Mouse (Mus musculus): ENCODE results near the gene Aplp2. TPM values are rescaled to one million over a fixed set of nuclear protein-coding genes. Genes with fewer than 3 reads are reported as not detected.

The Aplp2 gene
- polyA plus RNA-seq, 1 experiment from 2014 or later: 292 TPM

DNA sequence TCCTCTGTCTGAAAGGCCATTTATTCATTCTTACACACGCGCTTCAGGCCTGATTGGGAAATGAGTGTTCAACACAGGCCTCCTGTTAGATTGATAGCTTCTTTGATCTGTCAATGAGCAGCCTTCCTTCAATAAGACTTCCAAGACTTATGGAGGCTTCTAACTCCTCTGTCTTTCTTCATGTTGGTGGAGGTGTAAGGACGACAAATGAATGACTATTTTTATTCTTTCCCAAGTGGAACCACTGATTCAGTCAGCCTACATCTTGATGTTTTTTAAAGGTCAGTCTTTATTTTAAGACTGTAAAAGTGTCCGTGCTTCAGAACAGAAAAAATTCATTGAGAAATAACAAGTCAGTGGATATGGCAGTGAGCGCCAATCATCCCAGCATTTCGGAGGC is 33.4 kb upstream of the Aplp2 start:
- H3K4me2 ChIP-seq: no peak overlapping the region
- no peaks in the 10 kb centered on the region for H3K36me3 ChIP-seq
- H3K4me3 ChIP-seq: no peak overlapping the region
- H3K9me3 ChIP-seq: no peaks in the 10 kb centered on the region
- H3K27me3 ChIP-seq (replicated peaks): no peaks in the 10 kb centered on the region
- 90% methylated on average over 6 of the region's 6 CpGs for WGBS
- no peak for ATAC-seq (ENCODE audit: extremely low read depth, insufficient number of reproducible peaks, low FRiP score, low TSS enrichment)
- no peak overlapping the region for H3K9ac ChIP-seq
- peaks cover 10% of the 10 kb centered on the region for H3K4me1 ChIP-seq
- H3K27ac ChIP-seq (replicated peaks): no peak overlapping the region

DNA sequence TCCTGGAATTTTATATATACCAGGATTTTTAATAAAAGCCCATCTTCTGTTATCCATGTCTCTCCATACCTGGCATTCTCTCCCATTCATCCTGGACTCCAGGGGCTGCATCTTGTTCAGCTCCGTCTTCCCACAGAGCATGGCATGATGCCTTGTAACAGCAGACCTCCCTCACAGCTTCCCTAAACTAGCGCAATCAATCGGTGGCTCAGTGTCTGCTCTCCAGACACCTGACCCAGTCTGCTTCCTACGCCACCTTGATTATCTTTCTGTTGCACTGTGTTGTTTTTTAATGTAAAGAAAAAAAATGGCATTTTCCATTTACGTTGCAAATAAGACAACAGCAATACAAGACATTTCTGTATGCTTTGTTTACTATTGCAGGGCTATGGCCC is 32.3 kb upstream of the Aplp2 start:
- Histone ChIP-seq H3K27ac (replicated peaks) (no peak overlapping the region), H3K4me3 (no peak overlapping the region), H3K27me3 (replicated peaks) (no peaks in the 10 kb centered on the region), H3K4me2 (no peak overlapping the region), H3K36me3 (no peaks in the 10 kb centered on the region), H3K9me3 (no peaks in the 10 kb centered on the region), H3K9ac (no peak overlapping the region), H3K4me1 (peaks cover 10% of the 10 kb centered on the region)
- 76% methylated on average over 5 of the region's 5 CpGs for WGBS
- no peak for ATAC-seq (ENCODE audit: extremely low read depth, insufficient number of reproducible peaks, low FRiP score, low TSS enrichment)

DNA sequence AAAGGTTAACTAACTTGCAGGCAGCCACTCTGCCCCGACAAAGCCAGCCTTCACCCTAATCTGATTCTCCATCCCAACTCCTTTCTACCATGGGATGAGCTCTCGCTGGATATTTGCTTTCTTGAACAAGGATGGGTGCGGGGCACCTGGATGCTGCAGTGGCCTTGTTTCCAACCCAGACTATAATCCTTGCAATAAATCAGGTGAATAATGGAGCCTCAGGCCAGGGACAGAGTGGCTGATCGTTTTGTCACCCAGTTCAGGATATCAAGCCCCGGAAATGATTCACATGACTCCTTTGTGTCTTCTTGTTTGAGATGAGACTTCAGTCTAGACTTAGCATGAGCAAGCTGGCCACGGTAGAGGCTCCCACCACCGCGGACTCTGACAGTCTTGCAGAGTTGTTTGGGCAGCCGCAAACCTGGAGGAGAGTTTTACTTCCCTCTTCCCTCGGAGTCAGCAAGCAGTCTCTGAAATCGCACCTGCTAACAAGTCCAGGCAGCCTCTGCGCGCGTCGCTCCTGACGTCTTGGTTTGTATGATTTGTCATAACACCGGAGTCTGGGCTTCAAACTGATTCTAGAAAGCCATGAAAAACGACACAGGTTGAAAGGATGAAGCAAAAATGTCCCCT is 31.8 kb upstream of the Aplp2 start:
- no peaks in the 10 kb centered on the region for H3K36me3 ChIP-seq
- 70% methylated on average over 18 of the region's 18 CpGs for WGBS
- H3K27ac ChIP-seq (replicated peaks): no peak overlapping the region
- H3K4me3 ChIP-seq: no peak overlapping the region
- no peak overlapping the region for H3K9ac ChIP-seq
- H3K4me2 ChIP-seq: no peak overlapping the region
- H3K27me3 ChIP-seq (replicated peaks): no peaks in the 10 kb centered on the region
- H3K4me1 ChIP-seq: peaks cover 10% of the 10 kb centered on the region
- no peaks in the 10 kb centered on the region for H3K9me3 ChIP-seq
- no peak for ATAC-seq (ENCODE audit: extremely low read depth, insufficient number of reproducible peaks, low FRiP score, low TSS enrichment)

DNA sequence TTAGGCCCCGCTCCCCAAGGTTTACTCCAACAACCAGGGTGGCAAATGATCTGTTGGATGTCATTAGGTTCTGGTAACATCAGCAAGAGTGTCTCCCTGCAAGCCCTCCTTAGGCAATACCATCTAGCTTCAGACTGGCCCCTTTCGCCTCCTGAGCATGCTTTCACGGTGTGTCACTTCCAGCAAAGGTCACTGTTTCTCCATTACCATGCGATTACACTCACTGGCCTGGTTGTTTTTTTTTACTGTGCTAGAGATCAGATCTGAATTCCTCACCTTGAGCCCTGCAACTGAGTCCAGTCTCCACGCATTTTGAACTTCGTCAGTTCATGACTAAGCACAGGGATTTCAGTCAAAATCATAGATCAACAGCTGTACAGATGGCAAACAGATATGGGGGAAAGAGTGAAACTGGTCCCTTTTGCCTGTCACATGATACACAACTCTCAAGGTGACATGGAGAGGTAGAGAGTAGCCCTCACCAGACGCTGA is 29.6 kb upstream of the Aplp2 start:
- Histone ChIP-seq H3K9me3 (no peaks in the 10 kb centered on the region), H3K27ac (replicated peaks) (no peak overlapping the region), H3K36me3 (no peaks in the 10 kb centered on the region)

DNA sequence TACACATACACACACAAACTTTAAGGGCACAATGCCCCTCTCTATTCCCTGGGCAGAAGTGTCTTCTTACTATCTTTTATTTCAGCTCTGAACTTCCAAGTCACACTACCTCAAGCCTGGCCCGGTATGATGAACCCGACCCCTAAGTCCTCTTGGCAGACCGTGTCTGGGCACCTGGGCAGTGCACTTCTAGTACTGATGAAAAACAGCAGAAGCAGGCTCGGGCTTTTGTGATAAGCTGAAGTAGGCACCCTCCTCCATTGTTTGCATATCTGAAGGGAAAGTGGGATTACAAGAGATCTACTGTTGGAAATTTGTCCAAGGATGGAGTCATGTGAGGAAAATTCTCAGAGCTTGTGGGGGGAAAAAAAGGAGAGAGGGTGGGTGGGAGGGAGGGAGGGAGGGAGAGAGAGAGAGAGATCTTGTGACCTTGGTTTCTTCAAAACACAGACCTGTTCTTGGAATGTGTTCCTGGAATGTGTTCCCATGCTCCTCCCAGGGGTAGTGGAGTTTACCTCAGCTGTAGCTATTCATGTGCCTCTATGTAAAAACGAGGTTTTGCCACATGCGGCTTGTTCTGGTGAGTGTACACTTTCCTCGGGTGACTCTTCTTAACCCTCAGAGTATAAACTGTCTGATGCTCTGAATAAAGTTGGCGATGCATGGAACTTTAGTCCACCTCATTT is 29.1 kb upstream of the Aplp2 start:
- no peak overlapping the region for H3K4me3 ChIP-seq
- no peak overlapping the region for H3K9ac ChIP-seq
- ATAC-seq (ENCODE audit: extremely low read depth, insufficient number of reproducible peaks, low FRiP score, low TSS enrichment): no peak
- WGBS: 58% methylated on average over 8 of the region's 8 CpGs
- H3K36me3 ChIP-seq: no peaks in the 10 kb centered on the region
- no peak overlapping the region for H3K4me2 ChIP-seq
- no peak overlapping the region for H3K27ac ChIP-seq (replicated peaks)
- H3K9me3 ChIP-seq: no peaks in the 10 kb centered on the region
- H3K4me1 ChIP-seq: peaks cover 10% of the 10 kb centered on the region
- H3K27me3 ChIP-seq (replicated peaks): no peaks in the 10 kb centered on the region

More for the DNA sequence above, 29.6 kb upstream of the Aplp2 start:
- WGBS: 68% methylated on average over 7 of the region's 7 CpGs
- H3K4me1 ChIP-seq: peaks cover 10% of the 10 kb centered on the region
- ATAC-seq (ENCODE audit: extremely low read depth, insufficient number of reproducible peaks, low FRiP score, low TSS enrichment): no peak
- H3K9ac ChIP-seq: no peak overlapping the region
- H3K4me2 ChIP-seq: no peak overlapping the region
- H3K27me3 ChIP-seq (replicated peaks): no peaks in the 10 kb centered on the region
- no peak overlapping the region for H3K4me3 ChIP-seq

DNA sequence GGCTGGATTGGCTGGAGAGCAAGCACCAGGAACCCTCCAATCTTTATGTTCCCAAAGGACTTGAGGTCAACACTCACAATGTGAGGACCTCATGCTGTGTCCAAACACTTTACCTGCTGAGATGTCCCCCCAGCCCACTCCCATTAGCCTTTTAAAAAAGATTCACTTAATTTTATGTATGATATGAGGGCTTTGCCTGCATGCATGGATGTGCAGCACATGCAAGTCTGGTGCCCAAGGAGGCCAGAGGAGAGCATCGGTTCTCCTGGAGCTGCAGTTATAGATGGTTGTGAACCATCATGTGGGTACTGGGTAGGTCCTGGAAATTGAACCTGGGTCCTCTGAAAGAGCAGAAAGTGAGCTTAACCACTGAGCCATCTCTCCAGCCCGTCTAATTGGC is 27.9 kb upstream of the Aplp2 start:
- Histone ChIP-seq H3K27me3 (replicated peaks) (no peaks in the 10 kb centered on the region), H3K27ac (replicated peaks) (no peak overlapping the region), H3K9me3 (no peaks in the 10 kb centered on the region), H3K4me2 (no peak overlapping the region), H3K36me3 (no peaks in the 10 kb centered on the region), H3K4me3 (no peak overlapping the region), H3K4me1 (peaks cover 18% of the 10 kb centered on the region), H3K9ac (no peak overlapping the region)
- WGBS: 84% methylated on average over 2 of the region's 2 CpGs
- no peak for ATAC-seq (ENCODE audit: extremely low read depth, insufficient number of reproducible peaks, low FRiP score, low TSS enrichment)

DNA sequence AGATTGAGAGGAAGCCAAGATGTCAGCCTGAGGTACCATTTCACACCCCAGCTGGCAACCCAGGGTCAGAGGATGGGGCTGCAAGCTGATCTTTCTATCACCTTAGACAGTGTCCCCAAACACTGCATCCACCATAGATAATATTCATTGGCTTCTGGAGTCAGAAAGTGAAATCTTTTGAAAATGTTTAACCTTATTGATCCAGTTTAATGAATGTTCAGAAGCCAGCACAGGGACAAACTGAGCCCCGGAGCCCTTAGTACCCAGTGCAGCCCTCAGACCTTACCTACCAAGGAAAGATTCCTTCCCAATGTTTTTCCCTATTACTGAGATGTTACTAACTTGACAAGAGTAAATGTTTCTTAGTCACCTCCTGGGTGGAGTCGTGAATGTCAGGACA is 26.9 kb upstream of the Aplp2 start:
- no peak for ATAC-seq (ENCODE audit: extremely low read depth, insufficient number of reproducible peaks, low FRiP score, low TSS enrichment)
- H3K36me3 ChIP-seq: no peaks in the 10 kb centered on the region
- H3K4me1 ChIP-seq: peaks cover 18% of the 10 kb centered on the region
- no peak overlapping the region for H3K4me3 ChIP-seq
- H3K27me3 ChIP-seq (replicated peaks): no peaks in the 10 kb centered on the region
- no peaks in the 10 kb centered on the region for H3K9me3 ChIP-seq
- 73% methylated on average over 2 of the region's 2 CpGs for WGBS
- no peak overlapping the region for H3K27ac ChIP-seq (replicated peaks)
- no peak overlapping the region for H3K4me2 ChIP-seq
- no peak overlapping the region for H3K9ac ChIP-seq

DNA sequence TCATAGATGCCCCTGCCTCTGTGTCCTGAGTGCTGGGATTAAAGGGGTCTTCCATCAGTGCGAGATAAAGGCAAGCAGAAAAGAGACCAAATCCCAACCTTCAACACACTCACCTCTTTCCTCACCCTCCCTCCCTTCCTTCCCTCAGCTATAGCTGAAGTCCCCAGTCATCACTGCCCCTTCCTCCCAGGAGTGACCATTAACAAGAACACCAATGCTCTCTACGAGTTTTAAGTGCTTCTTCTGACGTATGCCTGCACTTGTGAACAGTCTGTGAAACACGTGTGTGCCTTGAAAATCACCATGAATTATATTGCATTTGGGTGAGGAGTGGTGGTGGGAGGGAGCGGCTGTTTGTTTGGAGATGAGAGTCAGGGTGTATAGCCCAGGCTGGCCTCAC is 24.5 kb upstream of the Aplp2 start:
- H3K27ac ChIP-seq (replicated peaks): no peak overlapping the region
- H3K9me3 ChIP-seq: no peaks in the 10 kb centered on the region
- no peak for ATAC-seq (ENCODE audit: extremely low read depth, insufficient number of reproducible peaks, low FRiP score, low TSS enrichment)
- no peaks in the 10 kb centered on the region for H3K36me3 ChIP-seq
- H3K4me1 ChIP-seq: peaks cover 14% of the 10 kb centered on the region
- no peak overlapping the region for H3K4me2 ChIP-seq
- no peak overlapping the region for H3K4me3 ChIP-seq
- H3K9ac ChIP-seq: no peak overlapping the region
- 64% methylated on average over 5 of the region's 5 CpGs for WGBS
- no peaks in the 10 kb centered on the region for H3K27me3 ChIP-seq (replicated peaks)

DNA sequence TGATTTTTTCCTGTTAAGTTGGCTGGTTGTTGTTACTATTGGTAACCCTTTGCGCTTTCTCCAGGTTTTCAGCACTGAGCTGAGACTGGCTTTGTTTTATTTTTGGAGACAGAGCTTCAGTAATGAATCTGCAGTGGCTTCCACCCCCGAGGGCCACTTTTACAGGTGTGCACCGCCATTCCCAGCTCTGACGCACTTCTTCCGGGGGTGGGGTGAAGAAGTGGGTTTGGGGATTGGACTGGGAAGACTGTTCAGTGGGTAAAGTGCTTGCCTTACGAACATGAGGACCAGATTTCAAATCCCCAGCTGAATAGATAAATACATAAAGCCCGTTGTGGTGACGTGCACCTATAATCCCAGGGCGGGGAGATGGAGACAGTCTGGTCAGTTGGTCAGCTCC is 23.9 kb upstream of the Aplp2 start:
- H3K4me2 ChIP-seq: no peak overlapping the region
- no peak overlapping the region for H3K4me3 ChIP-seq
- peaks cover 9% of the 10 kb centered on the region for H3K4me1 ChIP-seq
- no peaks in the 10 kb centered on the region for H3K9me3 ChIP-seq
- H3K27ac ChIP-seq (replicated peaks): no peak overlapping the region
- WGBS: 81% methylated on average over 9 of the region's 9 CpGs
- no peak for ATAC-seq (ENCODE audit: extremely low read depth, insufficient number of reproducible peaks, low FRiP score, low TSS enrichment)
- no peak overlapping the region for H3K9ac ChIP-seq
- H3K27me3 ChIP-seq (replicated peaks): no peaks in the 10 kb centered on the region
- no peaks in the 10 kb centered on the region for H3K36me3 ChIP-seq

DNA sequence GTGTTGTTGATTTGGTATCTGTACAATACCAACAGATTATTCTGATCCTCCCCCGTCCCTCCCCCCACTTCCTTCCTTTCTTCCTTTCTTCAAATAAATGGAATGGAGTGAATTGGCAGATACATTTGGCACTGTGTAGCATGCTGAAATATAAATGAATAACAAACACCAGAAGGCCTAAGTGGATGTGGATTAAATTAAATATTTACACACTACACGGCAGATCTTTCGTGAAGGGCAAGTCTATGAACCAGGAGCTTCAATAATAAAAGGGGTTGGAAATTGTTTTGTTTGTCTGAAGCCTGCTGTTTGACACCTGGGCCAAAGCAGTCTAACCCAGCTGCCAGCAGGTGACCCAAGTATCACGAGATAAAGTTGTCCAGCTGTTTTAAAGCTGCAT is 23.4 kb upstream of the Aplp2 start:
- no peaks in the 10 kb centered on the region for H3K36me3 ChIP-seq
- H3K4me2 ChIP-seq: no peak overlapping the region
- no peak for ATAC-seq (ENCODE audit: extremely low read depth, insufficient number of reproducible peaks, low FRiP score, low TSS enrichment)
- H3K9ac ChIP-seq: no peak overlapping the region
- WGBS: 52% methylated on average over 4 of the region's 4 CpGs
- H3K27me3 ChIP-seq (replicated peaks): no peaks in the 10 kb centered on the region
- no peak overlapping the region for H3K27ac ChIP-seq (replicated peaks)
- H3K4me3 ChIP-seq: no peak overlapping the region
- H3K9me3 ChIP-seq: no peaks in the 10 kb centered on the region
- H3K4me1 ChIP-seq: peaks cover 7% of the 10 kb centered on the region

DNA sequence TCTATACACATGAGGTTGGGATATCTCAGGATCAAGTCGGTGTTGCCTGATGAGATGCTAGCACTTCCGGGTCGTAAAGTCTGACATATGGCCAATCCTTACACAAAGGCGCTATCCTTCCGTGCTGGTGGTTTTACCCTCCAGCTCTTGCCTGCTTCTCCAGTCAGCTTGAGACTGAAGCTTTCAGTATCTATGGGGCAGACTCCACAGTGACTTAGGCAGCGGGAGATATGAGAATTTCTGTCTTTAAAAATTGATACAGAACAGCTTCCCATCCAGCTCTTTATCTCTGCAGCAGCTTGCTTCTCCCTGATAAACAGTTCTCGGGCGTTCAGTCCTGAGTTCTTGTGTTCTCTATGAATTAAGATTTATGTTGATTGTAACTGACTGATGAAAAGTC is 14.9 kb upstream of the Aplp2 start:
- no peak overlapping the region for H3K4me2 ChIP-seq
- no peak for ATAC-seq (ENCODE audit: extremely low read depth, insufficient number of reproducible peaks, low FRiP score, low TSS enrichment)
- no peaks in the 10 kb centered on the region for H3K36me3 ChIP-seq
- H3K9ac ChIP-seq: no peak overlapping the region
- 49% methylated on average over 8 of the region's 8 CpGs for WGBS
- no peak overlapping the region for H3K4me3 ChIP-seq
- H3K27ac ChIP-seq (replicated peaks): no peak overlapping the region; the same call in 1 of the 2 replicates
- no peaks in the 10 kb centered on the region for H3K27me3 ChIP-seq (replicated peaks)
- H3K4me1 ChIP-seq: peaks cover 22% of the 10 kb centered on the region
- no peaks in the 10 kb centered on the region for H3K9me3 ChIP-seq

DNA sequence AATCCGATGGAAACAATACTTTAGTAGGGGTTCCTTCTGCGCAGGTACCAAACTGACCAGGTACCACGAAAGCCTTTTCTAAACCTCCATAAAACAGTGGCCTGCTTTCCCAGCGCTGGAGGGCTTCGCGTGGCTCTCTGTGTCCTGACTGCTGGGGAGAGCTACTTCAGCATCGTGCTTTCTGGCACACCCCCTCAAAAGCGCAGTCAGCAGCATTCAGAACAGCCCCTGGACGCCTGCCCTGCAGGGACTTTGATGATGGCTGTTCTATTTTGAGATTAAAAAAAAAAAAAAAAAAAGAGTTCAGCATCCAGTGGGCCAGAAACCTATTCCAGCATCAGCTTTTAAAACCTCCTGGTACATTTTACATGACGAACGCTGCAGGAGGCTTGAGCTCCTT is 14.2 kb upstream of the Aplp2 start:
- no peak for ATAC-seq (ENCODE audit: extremely low read depth, insufficient number of reproducible peaks, low FRiP score, low TSS enrichment)
- WGBS: 66% methylated on average over 11 of the region's 11 CpGs
- Histone ChIP-seq H3K27me3 (replicated peaks) (no peaks in the 10 kb centered on the region), H3K27ac (replicated peaks) (no peak overlapping the region), H3K4me3 (no peak overlapping the region), H3K9me3 (no peaks in the 10 kb centered on the region), H3K36me3 (no peaks in the 10 kb centered on the region), H3K9ac (0 out of 2 replicates have a peak overlapping the region, but pooled peaks have one; percentile 28), H3K4me1 (peaks cover 29% of the 10 kb centered on the region), H3K4me2 (no peak overlapping the region)

Data from heart, embryonic 13.5 days (tissue).